Mouse (Mus musculus) mesoderm, embryonic 11.5 days (tissue): ENCODE results near the gene Nkiras2.
A peak's percentile ranks its signal among the peaks of the same experiment; 100 is the strongest.
"Not testable (repeated sequence)": the region's sequence is repeated elsewhere in the genome, so short reads cannot be mapped to it uniquely, and the experiment has no call there.

ENCODE experiments used
- DNase-seq: peaks from one replicate; pipeline ENCODE4 v3.0.0-alpha.2; 2012; ENCODE audit warnings: low read depth, low spot score

Gene Nkiras2

DNA sequence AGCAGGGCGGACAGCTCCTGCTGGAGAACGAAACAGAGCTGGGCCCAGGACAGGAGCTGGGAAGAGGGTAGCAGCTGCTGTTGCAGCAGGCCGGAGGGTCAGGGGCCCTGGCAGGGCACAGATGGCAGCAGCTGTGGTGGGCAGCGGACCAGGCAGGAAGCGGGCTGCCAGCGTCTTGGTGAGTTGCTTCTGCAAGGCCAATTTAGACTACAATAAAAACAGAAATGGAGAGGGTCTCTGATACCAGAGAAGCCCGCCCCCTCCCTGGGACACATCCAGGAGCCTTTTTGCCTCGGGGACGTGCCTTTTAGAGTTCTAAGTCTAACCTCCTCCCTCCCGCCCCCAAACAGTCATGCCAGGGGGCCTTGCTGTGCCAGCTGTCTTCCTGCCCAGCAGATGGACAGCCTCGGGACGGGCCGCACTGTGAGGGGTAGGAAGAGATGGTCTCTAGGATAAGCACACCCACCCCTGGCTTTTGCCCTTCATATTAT, 9.9 kb downstream of the Nkiras2 start:
- no peak for DNase-seq

DNA sequence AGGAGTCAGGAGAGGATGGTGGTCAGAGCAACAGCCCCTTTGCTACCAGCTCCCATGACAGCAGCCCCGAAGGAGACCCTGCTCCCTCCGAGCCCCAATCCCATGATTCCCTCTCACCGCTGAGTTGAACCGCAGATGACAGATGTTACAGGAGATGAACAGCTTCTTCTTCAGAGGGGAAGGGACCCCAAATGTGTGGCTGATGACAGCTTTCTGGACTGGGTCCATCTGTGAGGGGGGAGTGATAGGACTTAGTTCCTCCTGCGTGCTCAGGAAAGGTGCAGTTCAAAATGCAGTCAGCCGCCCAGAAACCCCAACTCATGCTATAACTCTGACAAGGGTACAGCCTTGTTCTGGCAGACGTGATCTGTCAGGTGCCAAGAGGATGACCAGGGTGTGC, 15.5 kb downstream of the Nkiras2 start:
- DNase-seq = no peak

- DNase-seq = peak; percentile 68
Measured at GRCm38 (mm10) chr11:100640159-100640906, 21.3 kb downstream of the Nkiras2 start.

DNA sequence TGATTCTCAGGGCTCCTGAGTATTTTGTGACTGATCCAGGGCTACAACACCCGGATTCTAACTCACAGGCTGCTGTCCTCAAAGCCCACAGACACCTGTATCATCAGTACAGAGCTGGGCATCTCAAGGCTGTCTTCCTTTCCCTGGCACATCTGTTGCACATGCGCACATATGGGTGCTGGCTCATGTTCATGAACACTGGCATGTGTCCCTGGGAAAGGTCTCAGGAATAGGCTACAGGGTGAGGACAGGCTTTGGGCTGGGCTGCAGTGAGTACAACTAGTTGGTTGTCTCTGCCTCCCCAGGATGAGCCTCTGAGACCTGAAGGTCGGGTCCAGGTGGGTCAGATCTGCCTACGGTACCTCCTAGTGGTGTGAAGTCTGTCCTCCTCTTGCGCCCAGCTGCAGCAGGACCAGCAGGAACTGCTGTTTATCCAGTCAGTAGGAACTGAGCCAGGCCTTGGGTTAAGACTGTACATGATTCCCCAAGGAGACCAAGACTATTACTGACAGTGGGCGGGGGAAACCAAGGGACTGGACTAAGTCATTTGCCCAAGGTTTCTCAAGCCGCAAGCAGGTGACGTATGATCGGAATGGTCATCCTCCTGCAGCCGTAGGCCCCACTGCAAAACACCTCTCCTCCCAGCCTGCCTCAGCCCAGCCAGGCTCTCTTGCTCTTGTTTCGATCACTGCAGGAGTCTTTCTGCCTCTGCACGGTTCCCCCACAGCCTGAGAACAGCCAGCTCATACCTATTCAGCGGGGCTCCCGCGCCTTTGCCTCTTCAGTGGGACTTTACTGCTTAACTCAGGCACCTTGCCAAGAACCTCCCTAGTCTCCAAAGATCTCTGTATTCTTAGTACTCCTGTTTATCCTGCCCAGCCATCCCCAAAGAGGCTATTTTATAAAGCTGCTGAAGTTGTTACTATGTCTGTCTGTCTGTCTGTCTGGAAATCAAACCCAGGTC, 24.9 kb downstream of the Nkiras2 start:
- DNase-seq = no peak

GRCm38 (mm10) chr11:100646265-100646664, 27.2 kb downstream of the Nkiras2 start:
- peak; percentile 67 for DNase-seq

- no peak for DNase-seq
Measured at GRCm38 (mm10) chr11:100648405-100648804, 29.4 kb downstream of the Nkiras2 start.

- DNase-seq = no peak
Measured at GRCm38 (mm10) chr11:100651205-100651604, 32.2 kb downstream of the Nkiras2 start.

DNA sequence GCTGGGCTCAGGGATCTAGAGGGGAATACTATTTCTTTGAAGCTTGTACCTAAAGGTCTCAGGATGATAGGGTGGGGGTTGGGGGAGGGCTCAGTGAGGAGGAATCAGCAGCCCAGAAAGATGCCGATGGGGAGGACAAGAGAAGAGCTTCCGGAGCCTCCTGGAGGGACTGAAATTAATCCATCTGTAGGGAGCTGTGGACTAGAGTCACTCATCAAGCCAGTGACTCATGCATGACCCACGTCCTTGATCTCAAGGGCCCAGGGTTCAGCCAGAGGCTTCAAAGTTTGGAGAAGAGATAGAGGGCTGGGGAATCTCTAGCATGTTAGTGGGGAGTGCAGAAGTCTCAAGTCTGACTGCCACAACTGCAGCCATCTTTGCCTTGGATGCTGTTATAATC, 32.7 kb downstream of the Nkiras2 start:
- DNase-seq = no peak

DNA sequence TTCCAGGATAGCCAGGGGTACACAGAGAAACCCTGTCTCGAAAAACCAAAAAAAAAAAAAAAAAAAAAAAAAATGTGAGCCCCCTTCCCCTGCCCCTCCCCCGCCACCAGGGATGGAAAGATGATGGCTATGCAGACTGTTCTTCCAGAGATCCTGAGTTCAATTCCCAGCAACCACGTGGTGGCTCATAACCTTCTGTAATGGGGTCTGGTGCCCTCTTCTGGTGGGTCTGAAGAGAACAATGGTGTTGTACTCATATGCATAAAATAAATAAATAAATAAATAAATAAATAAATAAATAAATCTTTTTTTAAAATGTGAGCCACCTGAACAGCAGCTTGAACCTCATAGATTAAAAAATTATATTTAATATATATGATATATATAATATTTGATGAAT, 36.5 kb downstream of the Nkiras2 start:
- not testable (repeated sequence) for DNase-seq

- DNase-seq = peak; percentile 15
Measured at GRCm38 (mm10) chr11:100656458-100656857, 37.4 kb downstream of the Nkiras2 start.

GRCm38 (mm10) chr11:100659806-100660205, 40.8 kb downstream of the Nkiras2 start:
- DNase-seq = no peak

GRCm38 (mm10) chr11:100671049-100671448, 52.0 kb downstream of the Nkiras2 start:
- no peak for DNase-seq

GRCm38 (mm10) chr11:100671956-100672355, 52.9 kb downstream of the Nkiras2 start:
- no peak for DNase-seq

- DNase-seq = no peak
Measured at GRCm38 (mm10) chr11:100673169-100673568, 54.1 kb downstream of the Nkiras2 start.
